Mouse (Mus musculus): ENCODE measurements around the gene Mdm2. TPM values are rescaled to one million over a fixed set of nuclear protein-coding genes. Genes with fewer than 3 reads are reported as not detected.
"Not testable (repeated sequence)": the region's sequence is repeated elsewhere in the genome, so short reads cannot be mapped to it uniquely, and the experiment has no call there.

Mdm2 gene
- total RNA-seq, 1 experiment from 2014 or later = 67.0 TPM

GRCm38 (mm10) chr10:117734104-117734852 lies 23.7 kb upstream of the Mdm2 start:
- ATAC-seq (replicated peaks; ENCODE audit: low read depth, poor library complexity, severe bottlenecking) = not testable (repeated sequence)

- not testable (repeated sequence) for ATAC-seq (replicated peaks; ENCODE audit: low read depth, poor library complexity, severe bottlenecking)
These were observed 23.1 kb upstream of the Mdm2 start for GRCm38 (mm10) chr10:117733626-117734025.

- no peak for ATAC-seq (replicated peaks; ENCODE audit: low read depth, poor library complexity, severe bottlenecking)
These were observed 22.5 kb upstream of the Mdm2 start for GRCm38 (mm10) chr10:117732962-117733592.

- ATAC-seq (replicated peaks; ENCODE audit: low read depth, poor library complexity, severe bottlenecking) = peak; percentile 73
These were observed 21.6 kb upstream of the Mdm2 start for GRCm38 (mm10) chr10:117732184-117732583.

GRCm38 (mm10) chr10:117731244-117732101 lies 20.9 kb upstream of the Mdm2 start:
- peak; percentile 85 for ATAC-seq (replicated peaks; ENCODE audit: low read depth, poor library complexity, severe bottlenecking)

- ATAC-seq (replicated peaks; ENCODE audit: low read depth, poor library complexity, severe bottlenecking) = no peak
These were observed 20.2 kb upstream of the Mdm2 start for GRCm38 (mm10) chr10:117730637-117731203.

GRCm38 (mm10) chr10:117730140-117730539 lies 19.6 kb upstream of the Mdm2 start:
- no peak for ATAC-seq (replicated peaks; ENCODE audit: low read depth, poor library complexity, severe bottlenecking)

GRCm38 (mm10) chr10:117729139-117729814 lies 18.7 kb upstream of the Mdm2 start:
- no peak for ATAC-seq (replicated peaks; ENCODE audit: low read depth, poor library complexity, severe bottlenecking)

- no peak for ATAC-seq (replicated peaks; ENCODE audit: low read depth, poor library complexity, severe bottlenecking)
These were observed 18.0 kb upstream of the Mdm2 start for GRCm38 (mm10) chr10:117728574-117728973.

GRCm38 (mm10) chr10:117727518-117728110 lies 17.1 kb upstream of the Mdm2 start:
- ATAC-seq (replicated peaks; ENCODE audit: low read depth, poor library complexity, severe bottlenecking) = no peak

- no peak for ATAC-seq (replicated peaks; ENCODE audit: low read depth, poor library complexity, severe bottlenecking)
These were observed 16.4 kb upstream of the Mdm2 start for GRCm38 (mm10) chr10:117726888-117727385.

- no peak for ATAC-seq (replicated peaks; ENCODE audit: low read depth, poor library complexity, severe bottlenecking)
These were observed 15.8 kb upstream of the Mdm2 start for GRCm38 (mm10) chr10:117726350-117726749.

- ATAC-seq (replicated peaks; ENCODE audit: low read depth, poor library complexity, severe bottlenecking) = no peak
These were observed 15.1 kb upstream of the Mdm2 start for GRCm38 (mm10) chr10:117725671-117726070.

GRCm38 (mm10) chr10:117724804-117725361 lies 14.3 kb upstream of the Mdm2 start:
- ATAC-seq (replicated peaks; ENCODE audit: low read depth, poor library complexity, severe bottlenecking) = no peak

GRCm38 (mm10) chr10:117724136-117724718 lies 13.7 kb upstream of the Mdm2 start:
- no peak for ATAC-seq (replicated peaks; ENCODE audit: low read depth, poor library complexity, severe bottlenecking)

- ATAC-seq (replicated peaks; ENCODE audit: low read depth, poor library complexity, severe bottlenecking) = no peak
These were observed 7.9 kb upstream of the Mdm2 start for GRCm38 (mm10) chr10:117718161-117719119.

GRCm38 (mm10) chr10:117717583-117717982 lies 7.0 kb upstream of the Mdm2 start:
- peak; percentile 50; the same call in 1 of the 2 replicates for ATAC-seq (replicated peaks; ENCODE audit: low read depth, poor library complexity, severe bottlenecking)
